Comparison of ENCODE assay signal across 1 mouse cellular context in genomic region chr7:30560296-30560695, GRCm38 (mm10).
TF ChIP-seq lines count a peak whose summit lies in the region.

No protein-coding gene starts in this region.

TF ChIP-seq in CH12.LX, 34 proteins besides CTCF, POLR2A, EP300 and RAD21:
- TF ChIP-seq USF1 (IDR thresholded peaks at IDR 0.05; ENCODE audit: low read depth, low read length) (no peak), SIN3A (IDR thresholded peaks at IDR 0.05; ENCODE audit: low read length) (no peak), MYC (IDR thresholded peaks at IDR 0.05; ENCODE audit: low read depth, low read length) (no peak), MEF2A (IDR thresholded peaks at IDR 0.05; ENCODE audit: borderline replicate concordance, low read depth, low read length) (no peak), PAX5 (IDR thresholded peaks at IDR 0.05; ENCODE audit: low read length) (no peak), E2F4 (IDR thresholded peaks at IDR 0.05; ENCODE audit: insufficient replicate concordance, low read depth, low read length) (no peak), ETS1 (conservative IDR thresholded peaks at IDR 0.05; ENCODE audit: low read depth, low read length) (no peak)
